Mouse (Mus musculus) natural killer cell, adult 2 months (primary cell): ENCODE data around the gene Unc5cl.

Experiments used
- DNase-seq, 2 experiments: peaks; one replicate each; pipeline ENCODE4 v3.0.0; 2022; ENCODE audit warnings: low spot score in 2 of 2

The Unc5cl gene

GRCm38 (mm10) chr17:48432158-48432980, 22.3 kb upstream of the Unc5cl start, which contains the start of gene Apobec2:
Gene Apobec2, minus strand, starts transcription at chr17:48432930.
- no peak for DNase-seq

GRCm38 (mm10) chr17:48433006-48433655, 21.6 kb upstream of the Unc5cl start:
- DNase-seq, result no peak

- DNase-seq, result no peak
These were observed 20.9 kb upstream of the Unc5cl start for GRCm38 (mm10) chr17:48433689-48434330.

- no peak for DNase-seq
These were observed 20.2 kb upstream of the Unc5cl start for GRCm38 (mm10) chr17:48434479-48434878.

- DNase-seq, result no peak
These were observed 18.2 kb upstream of the Unc5cl start for GRCm38 (mm10) chr17:48436487-48436886.

- DNase-seq, result no peak
These were observed 17.2 kb upstream of the Unc5cl start for GRCm38 (mm10) chr17:48437421-48437911.

GRCm38 (mm10) chr17:48442745-48443457, 11.8 kb upstream of the Unc5cl start:
- no peak for DNase-seq

GRCm38 (mm10) chr17:48443542-48444145, 11.1 kb upstream of the Unc5cl start:
- DNase-seq, result no peak

GRCm38 (mm10) chr17:48447675-48448074, 7.0 kb upstream of the Unc5cl start:
- no peak for DNase-seq

- DNase-seq, result no peak
These were observed 3.9 kb upstream of the Unc5cl start for GRCm38 (mm10) chr17:48450666-48451352.

GRCm38 (mm10) chr17:48451353-48451675, 3.4 kb upstream of the Unc5cl start, which contains the start of gene Tspo2:
Gene Tspo2, minus strand, starts transcription at chr17:48451522.
- no peak for DNase-seq

GRCm38 (mm10) chr17:48451753-48452444, 2.8 kb upstream of the Unc5cl start:
- no peak for DNase-seq

GRCm38 (mm10) chr17:48453489-48453888, 1.2 kb upstream of the Unc5cl start:
- DNase-seq, result no peak

- DNase-seq, result no peak
These were observed 511 bp upstream of the Unc5cl start for GRCm38 (mm10) chr17:48454190-48454589.

GRCm38 (mm10) chr17:48455955-48456354, 1.3 kb downstream of the Unc5cl start:
- no peak for DNase-seq

- DNase-seq, result peak in 1 of 2 experiments; percentile 7
These were observed 3.4 kb downstream of the Unc5cl start for GRCm38 (mm10) chr17:48457971-48458653.

GRCm38 (mm10) chr17:48462096-48462495, 7.4 kb downstream of the Unc5cl start:
- peak in 1 of 2 experiments; percentile 29 for DNase-seq

GRCm38 (mm10) chr17:48463391-48463790, 8.7 kb downstream of the Unc5cl start:
- DNase-seq, result no peak

- peak; percentile 15 to 18 for DNase-seq
These were observed 12.2 kb downstream of the Unc5cl start for GRCm38 (mm10) chr17:48466769-48467394.
